Comparison of ENCODE assay signal across 8 mouse cellular contexts in genomic region chr6:117652917-117653316, GRCm38 (mm10).
DNase-seq lines count a peak whose midpoint lies in the region; ATAC-seq and TF ChIP-seq lines count a peak whose summit lies in the region.

No protein-coding gene starts in this region.

- no peaks in the 10 kb centered on the region for H3K36me3 ChIP-seq in embryonic facial prominence, embryonic 10.5 days (replicated peaks)
- no peaks in the 10 kb centered on the region for H3K36me3 ChIP-seq in hindbrain, postnatal 0 days (ENCODE audit: insufficient read depth, low read length)

- peak; percentile 69 for DNase-seq in ovary, adult 18-20 months (ENCODE audit: low spot score)
- no peak for DNase-seq in ovary, postnatal 10 days (ENCODE audit: low spot score)
- no peak for DNase-seq in embryonic facial prominence, embryonic 10.5 days (ENCODE audit: low spot score)
- peak; percentile 56 for DNase-seq in kidney, postnatal 10 days
- peak; percentile 80 for DNase-seq in skeletal muscle tissue, adult 2 months (ENCODE audit: low read depth, low spot score)
- no peak for DNase-seq in hindbrain, postnatal 0 days (ENCODE audit: low spot score)

- no peaks in the 10 kb centered on the region for H3K27me3 ChIP-seq in embryonic facial prominence, embryonic 10.5 days (replicated peaks; ENCODE audit: low read depth, poor library complexity, severe bottlenecking)
- no peaks in the 10 kb centered on the region for H3K27me3 ChIP-seq in hindbrain, postnatal 0 days (ENCODE audit: insufficient read depth, low read length)

- no peak for TF ChIP-seq CTCF in hindbrain, postnatal 0 days (IDR thresholded peaks at IDR 0.05; ENCODE audit: low read depth)

- H3K4me3 ChIP-seq in embryonic facial prominence, embryonic 10.5 days = no peak overlapping the region
- no peak overlapping the region for H3K4me3 ChIP-seq in hindbrain, postnatal 0 days (ENCODE audit: low read length)

- H3K9me3 ChIP-seq in embryonic facial prominence, embryonic 10.5 days = no peaks in the 10 kb centered on the region
- no peaks in the 10 kb centered on the region for H3K9me3 ChIP-seq in hindbrain, postnatal 0 days (ENCODE audit: low read length)

- WGBS in embryonic facial prominence, embryonic 10.5 days = 77% methylated on average over 9 of the region's 9 CpGs
- 53% methylated on average over 9 of the region's 9 CpGs for WGBS in hindbrain, postnatal 0 days

- no peak for ATAC-seq in frontal cortex, adult (ENCODE audit: low TSS enrichment)
- no peak for ATAC-seq in hindbrain, postnatal 0 days
- no peak for ATAC-seq in megakaryocyte-erythroid progenitor cell, adult 5-6 weeks (replicated peaks; ENCODE audit: low FRiP score, low TSS enrichment, poor library complexity, severe bottlenecking)

- H3K4me2 ChIP-seq in hindbrain, postnatal 0 days (ENCODE audit: low read depth, low read length) = no peak overlapping the region

- H3K4me1 ChIP-seq in embryonic facial prominence, embryonic 10.5 days = peaks cover 27% of the 10 kb centered on the region
- no peaks in the 10 kb centered on the region for H3K4me1 ChIP-seq in hindbrain, postnatal 0 days (ENCODE audit: insufficient read depth, low read length)

- 0 out of 2 replicates have a peak overlapping the region, but pooled peaks have one; percentile 35 for H3K27ac ChIP-seq in embryonic facial prominence, embryonic 10.5 days (replicated peaks)
- H3K27ac ChIP-seq in hindbrain, postnatal 0 days = no peak overlapping the region

- no peak overlapping the region for H3K9ac ChIP-seq in hindbrain, postnatal 0 days (replicated peaks; ENCODE audit: low read length)

Comparison
In these comparisons a context has a peak if more than half of its experiments do, and no peak if none do; other contexts are left out.
1. DNase-seq: peak in ovary, adult 18-20 months (single experiment), kidney, postnatal 10 days (single experiment) and skeletal muscle tissue, adult 2 months (single experiment); none in ovary, postnatal 10 days (single experiment), embryonic facial prominence, embryonic 10.5 days (single experiment) and hindbrain, postnatal 0 days (single experiment).